Mouse (Mus musculus) hindbrain, embryonic 15.5 days (tissue): Measurements from ENCODE around the gene Snap23. TPM values are rescaled to one million over a fixed set of nuclear protein-coding genes. Genes with fewer than 3 reads are reported as not detected.

Source experiments
- ATAC-seq: fragments of 200-750 bp; cut with Nextera tagmentation; 2 replicates; pipeline ENCODE4 v1.8.0; 2017; ENCODE audit warnings: low read depth, moderate number of reproducible peaks, moderate TSS enrichment; ENCODE audit not compliant: low FRiP score
- H3K27ac ChIP-seq: fragments of 300-500 bp; sonication (generic); replicated peaks from 2 replicates; pipeline ENCODE4 v1.5.1; 2015; ENCODE audit warnings: mild to moderate bottlenecking, inconsistent platforms
- H3K27me3 ChIP-seq: fragments of 300-500 bp; sonication (generic); 2 replicates; pipeline ENCODE4 v1.6.1; 2015; ENCODE audit warnings: control low read depth, inconsistent platforms
- H3K36me3 ChIP-seq: fragments of 300-500 bp; sonication (generic); 2 replicates; pipeline ENCODE4 v1.6.1; 2015; ENCODE audit warnings: control low read depth, inconsistent platforms
- H3K4me1 ChIP-seq: fragments of 300-500 bp; sonication (generic); replicated peaks from 2 replicates; pipeline ENCODE4 v1.6.1; 2015; ENCODE audit warnings: control low read depth, inconsistent platforms
- H3K4me2 ChIP-seq: fragments of 300-500 bp; sonication (generic); 2 replicates; pipeline ENCODE4 v1.6.1; 2015; ENCODE audit warnings: moderate library complexity, mild to moderate bottlenecking, inconsistent platforms
- H3K4me3 ChIP-seq: fragments of 300-500 bp; sonication (generic); 2 replicates; pipeline ENCODE4 v1.5.1; 2015; ENCODE audit warnings: mild to moderate bottlenecking, inconsistent platforms
- H3K9ac ChIP-seq: fragments of 300-500 bp; sonication (generic); 2 replicates; pipeline ENCODE4 v1.6.1; 2015; ENCODE audit warnings: inconsistent platforms
- H3K9me3 ChIP-seq: fragments of 300-500 bp; sonication (generic); 2 replicates; pipeline ENCODE4 v1.6.1; 2016; ENCODE audit warnings: control low read depth, inconsistent platforms
- WGBS: fragments of 180-500 bp; shearing (Covaris S2); methylation state at CpG from one replicate; pipeline ENCODE4 v1.1.7; 2015; 5-methylcytosine and 5-hydroxymethylcytosine counted together
- polyA plus RNA-seq: library from polyadenylated mRNA; unstranded; fragments of >200 nt; fragmentation: Nextera tagmentation; extraction: Ambion mirVana; gene quantifications from 2 replicates; pipeline ENCODE4 v1.2.1, GENCODE M21; 2015

Gene Snap23
- polyA plus RNA-seq, 1 experiment from 2014 or later, result 17.7 TPM

- H3K27ac ChIP-seq, result no peak overlapping the region
- no peaks in the 10 kb centered on the region for H3K9me3 ChIP-seq
- no peak for ATAC-seq
- no peaks in the 10 kb centered on the region for H3K27me3 ChIP-seq
- no peak overlapping the region for H3K4me3 ChIP-seq
- peaks cover 9% of the 10 kb centered on the region for H3K4me1 ChIP-seq
- no peak overlapping the region for H3K4me2 ChIP-seq
- no peak overlapping the region for H3K9ac ChIP-seq
- 74% methylated on average over 2 of the region's 2 CpGs for WGBS
- peaks cover 20% of the 10 kb centered on the region for H3K36me3 ChIP-seq
Measured at GRCm38 (mm10) chr2:120630655-120631054, 63.2 kb downstream of the Snap23 start.

- H3K9ac ChIP-seq, result no peak overlapping the region
- no peak overlapping the region for H3K27ac ChIP-seq
- H3K36me3 ChIP-seq, result peaks cover 20% of the 10 kb centered on the region
- WGBS, result 92% methylated on average over 2 of the region's 2 CpGs
- H3K4me2 ChIP-seq, result no peak overlapping the region
- no peak for ATAC-seq
- H3K27me3 ChIP-seq, result no peaks in the 10 kb centered on the region
- H3K9me3 ChIP-seq, result no peaks in the 10 kb centered on the region
- H3K4me1 ChIP-seq, result peaks cover 9% of the 10 kb centered on the region
- H3K4me3 ChIP-seq, result no peak overlapping the region
Measured at GRCm38 (mm10) chr2:120631521-120631920, 64.0 kb downstream of the Snap23 start.

GRCm38 (mm10) chr2:120631957-120632356 is 64.5 kb downstream of the Snap23 start:
- no peaks in the 10 kb centered on the region for H3K9me3 ChIP-seq
- H3K4me3 ChIP-seq, result no peak overlapping the region
- peaks cover 20% of the 10 kb centered on the region for H3K36me3 ChIP-seq
- no peak for ATAC-seq
- H3K27me3 ChIP-seq, result no peaks in the 10 kb centered on the region
- H3K9ac ChIP-seq, result no peak overlapping the region
- H3K4me2 ChIP-seq, result no peak overlapping the region
- peaks cover 9% of the 10 kb centered on the region for H3K4me1 ChIP-seq
- no peak overlapping the region for H3K27ac ChIP-seq
- WGBS, result 82% methylated on average over 4 of the region's 4 CpGs

GRCm38 (mm10) chr2:120640835-120641234 is 73.4 kb downstream of the Snap23 start:
- 89% methylated on average over 8 of the region's 8 CpGs for WGBS
- no peaks in the 10 kb centered on the region for H3K36me3 ChIP-seq
- ATAC-seq, result no peak
- no peak overlapping the region for H3K27ac ChIP-seq
- no peaks in the 10 kb centered on the region; the same call in 1 of the 2 replicates for H3K4me1 ChIP-seq
- no peaks in the 10 kb centered on the region for H3K9me3 ChIP-seq
- no peak overlapping the region for H3K4me3 ChIP-seq
- H3K4me2 ChIP-seq, result no peak overlapping the region
- no peak overlapping the region for H3K9ac ChIP-seq
- H3K27me3 ChIP-seq, result no peaks in the 10 kb centered on the region

GRCm38 (mm10) chr2:120643836-120644235 is 76.4 kb downstream of the Snap23 start:
- 50% methylated on average over 7 of the region's 7 CpGs for WGBS
- Histone ChIP-seq H3K4me3 (no peak overlapping the region), H3K36me3 (no peaks in the 10 kb centered on the region), H3K27me3 (no peaks in the 10 kb centered on the region), H3K27ac (0 out of 2 replicates have a peak overlapping the region, but pooled peaks have one; percentile 32), H3K9me3 (no peaks in the 10 kb centered on the region), H3K4me1 (no peaks in the 10 kb centered on the region; the same call in 1 of the 2 replicates), H3K4me2 (no peak overlapping the region), H3K9ac (no peak overlapping the region)
- no peak; the same call in 1 of the 2 replicates for ATAC-seq

GRCm38 (mm10) chr2:120646777-120647176 is 79.3 kb downstream of the Snap23 start:
- 84% methylated on average over 4 of the region's 4 CpGs for WGBS
- Histone ChIP-seq H3K4me3 (no peak overlapping the region), H3K27ac (no peak overlapping the region), H3K9ac (no peak overlapping the region), H3K9me3 (no peaks in the 10 kb centered on the region), H3K27me3 (no peaks in the 10 kb centered on the region), H3K4me1 (no peaks in the 10 kb centered on the region; the same call in 1 of the 2 replicates), H3K36me3 (no peaks in the 10 kb centered on the region), H3K4me2 (no peak overlapping the region)
- no peak for ATAC-seq

Other genes starting within 250 kb of the Snap23 start
- 42.7 and 43.1 TPM in 2 replicates for gene Vps39, start 214.5 kb upstream of the Snap23 start, polyA plus RNA-seq
- gene Ganc, start 163.8 kb upstream of the Snap23 start, polyA plus RNA-seq, result 8.3 and 11.1 TPM in 2 replicates
- gene Tmem87a, start 163.6 kb upstream of the Snap23 start, polyA plus RNA-seq, result 5.1 and 6.7 TPM in 2 replicates
- 0.80 and 1.1 TPM in 2 replicates for gene Capn3, start 111.7 kb upstream of the Snap23 start, polyA plus RNA-seq
- gene Zfp106, start 3.8 kb upstream of the Snap23 start, polyA plus RNA-seq, result 39.3 and 43.1 TPM in 2 replicates
- 25.4 and 27.7 TPM in 2 replicates for gene Haus2, start 41.7 kb downstream of the Snap23 start, polyA plus RNA-seq
- gene Lrrc57, start 41.8 kb downstream of the Snap23 start, polyA plus RNA-seq, result 34.6 and 34.8 TPM in 2 replicates
- gene Stard9, start 61.5 kb downstream of the Snap23 start, polyA plus RNA-seq, result 4.3 and 5.0 TPM in 2 replicates